ENCODE assay signal across 21 mouse cellular contexts in genomic region chr1:133913018-133913417, GRCm38 (mm10). TPM values are rescaled to one million over a fixed set of nuclear protein-coding genes. Genes with fewer than 3 reads are reported as not detected.
"Had no signal": no experiment of that assay in that cellular context is flagged by ENCODE, and none has a peak within 500 bp of the region (broad histone marks: within the 10 kb centered on the region; RNA-seq: fewer than 3 reads in every experiment).

No protein-coding gene starts in this region.

- DNase-seq: liver, embryonic 13.5 days; liver, postnatal 0 days; lung, adult 2 months; lung, postnatal 14 days; lung, postnatal 36 days; retina, postnatal 1 day; right cerebral cortex, adult 18-20 months; right cerebral cortex, postnatal 25 days; right cerebral cortex, postnatal 4 days; spleen, adult 18-20 months; thymus, adult 18-20 months; thymus, postnatal 14 days; thymus, postnatal 36 days had no signal

- H3K9me3 ChIP-seq: liver, embryonic 13.5 days; liver, embryonic 15.5 days; lung, embryonic 15.5 days; megakaryocyte, embryonic 14.5 days; midbrain, embryonic 13.5 days; midbrain, embryonic 15.5 days; neural tube, embryonic 12.5 days had no signal

- H3K27ac ChIP-seq: liver, embryonic 13.5 days; liver, embryonic 15.5 days; lung, embryonic 15.5 days; macrophage; midbrain, embryonic 13.5 days; midbrain, embryonic 15.5 days; neural tube, embryonic 12.5 days had no signal

- H3K27me3 ChIP-seq: lung, embryonic 15.5 days; midbrain, embryonic 15.5 days had no signal

- H3K4me2 ChIP-seq: liver, embryonic 13.5 days; liver, embryonic 15.5 days; lung, embryonic 15.5 days; midbrain, embryonic 13.5 days; midbrain, embryonic 15.5 days; neural tube, embryonic 12.5 days had no signal

- H3K9ac ChIP-seq: liver, embryonic 13.5 days; liver, embryonic 15.5 days; liver, postnatal 0 days; lung, embryonic 15.5 days; midbrain, embryonic 13.5 days; midbrain, embryonic 15.5 days; neural tube, embryonic 12.5 days had no signal

- H3K36me3 ChIP-seq: liver, embryonic 13.5 days; liver, embryonic 15.5 days; midbrain, embryonic 13.5 days; midbrain, embryonic 15.5 days; neural tube, embryonic 12.5 days had no signal

- ATAC-seq: liver, postnatal 0 days; lung, postnatal 0 days; midbrain, embryonic 13.5 days; midbrain, embryonic 15.5 days had no signal

- H3K4me3 ChIP-seq: liver, embryonic 13.5 days; liver, embryonic 15.5 days; lung, embryonic 15.5 days; megakaryocyte, embryonic 14.5 days; midbrain, embryonic 13.5 days; midbrain, embryonic 15.5 days; neural tube, embryonic 12.5 days had no signal

RNA-seq across cellular contexts. Expression of gene Optc, which starts 5.2 kb away (rescaled TPM):
- polyA plus RNA-seq: macrophage had no signal
